Mouse (Mus musculus): ENCODE data around the gene Cpsf3.

DNA sequence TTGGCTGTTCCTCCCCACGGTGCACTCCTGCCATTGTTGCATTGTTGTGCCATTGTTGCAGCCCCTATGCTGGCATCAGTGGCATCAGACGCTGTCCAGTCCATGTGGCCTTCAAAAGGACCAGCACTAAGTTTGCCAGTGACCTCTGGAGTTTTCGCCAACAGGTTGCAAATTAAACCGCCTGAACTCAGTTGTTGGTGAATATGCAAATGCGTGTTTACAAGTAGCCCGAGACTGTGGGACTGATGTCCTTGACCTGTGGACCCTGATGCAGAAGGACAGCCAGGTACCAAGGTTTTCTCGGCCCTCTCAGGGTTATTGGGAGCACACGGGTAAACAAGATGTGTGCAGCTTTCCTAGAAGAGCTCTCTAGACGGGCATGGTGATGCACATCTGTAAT, 36.0 kb downstream of the Cpsf3 start:
- TF ChIP-seq CTCF (IDR thresholded peaks at IDR 0.05; ENCODE audit: low read depth) (no peak), EP300 (IDR thresholded peaks at IDR 0.05; ENCODE audit: low read depth) (no peak)
